Mouse (Mus musculus) hindbrain, embryonic 12.5 days (tissue): ENCODE measurements around the gene Ptpn3. TPM values are rescaled to one million over a fixed set of nuclear protein-coding genes. Genes with fewer than 3 reads are reported as not detected.
A peak's percentile ranks its signal among the peaks of the same experiment; 100 is the strongest.
"Not testable (repeated sequence)": the region's sequence is repeated elsewhere in the genome, so short reads cannot be mapped to it uniquely, and the experiment has no call there.

Source experiments
- ATAC-seq: fragments of 200-750 bp; cut with Nextera tagmentation; 2 replicates; pipeline ENCODE4 v1.8.0; 2017; ENCODE audit warnings: moderate TSS enrichment; ENCODE audit not compliant: low FRiP score
- H3K27ac ChIP-seq: fragments of 300-500 bp; sonication (generic); 2 replicates; pipeline ENCODE4 v1.5.1; 2016; ENCODE audit warnings: mild to moderate bottlenecking
- H3K27me3 ChIP-seq: fragments of 300-500 bp; sonication (generic); 2 replicates; pipeline ENCODE4 v1.6.1; 2016; ENCODE audit warnings: mild to moderate bottlenecking
- H3K36me3 ChIP-seq: fragments of 300-500 bp; sonication (generic); 2 replicates; pipeline ENCODE4 v1.6.1; 2016; ENCODE audit warnings: mild to moderate bottlenecking
- H3K4me1 ChIP-seq: fragments of 300-500 bp; sonication (generic); 2 replicates; pipeline ENCODE4 v1.6.1; 2016
- H3K4me2 ChIP-seq: fragments of 300-500 bp; sonication (generic); replicated peaks from 2 replicates; pipeline ENCODE4 v1.6.1; 2016; ENCODE audit warnings: mild to moderate bottlenecking
- H3K4me3 ChIP-seq: fragments of 300-500 bp; sonication (generic); 2 replicates; pipeline ENCODE4 v1.5.1; 2016; ENCODE audit warnings: mild to moderate bottlenecking
- H3K9ac ChIP-seq: fragments of 300-500 bp; sonication (generic); 2 replicates; pipeline ENCODE4 v1.6.1; 2016; ENCODE audit warnings: mild to moderate bottlenecking, moderate library complexity
- H3K9me3 ChIP-seq: fragments of 300-500 bp; sonication (generic); replicated peaks from 2 replicates; pipeline ENCODE4 v1.6.1; 2016; ENCODE audit warnings: mild to moderate bottlenecking
- WGBS: fragments of 180-500 bp; shearing (Covaris S2); methylation state at CpG from one replicate; pipeline ENCODE4 v1.1.7; 2016; 5-methylcytosine and 5-hydroxymethylcytosine counted together
- polyA plus RNA-seq: library from polyadenylated mRNA; unstranded; fragments of >200 nt; fragmentation: Nextera tagmentation; extraction: Ambion mirVana; gene quantifications from 2 replicates; pipeline ENCODE4 v1.2.1, GENCODE M21; 2016

The Ptpn3 gene
- polyA plus RNA-seq, 1 experiment from 2014 or later, result 2.2 TPM

GRCm38 (mm10) chr4:57273532-57274502 lies 27.8 kb downstream of the Ptpn3 start:
- Histone ChIP-seq H3K27ac (no peak overlapping the region), H3K9me3 (no peaks in the 10 kb centered on the region), H3K9ac (no peak overlapping the region), H3K4me1 (peaks cover 18% of the 10 kb centered on the region; the same call in 1 of the 2 replicates), H3K4me3 (no peak overlapping the region), H3K36me3 (no peaks in the 10 kb centered on the region), H3K27me3 (no peaks in the 10 kb centered on the region), H3K4me2 (no peak overlapping the region)
- WGBS, result 46% methylated on average over 15 of the region's 15 CpGs
- ATAC-seq, result no peak

GRCm38 (mm10) chr4:57270991-57271390 lies 30.6 kb downstream of the Ptpn3 start:
- 83% methylated on average over 8 of the region's 8 CpGs for WGBS
- ATAC-seq, result no peak

GRCm38 (mm10) chr4:57270489-57270888 lies 31.1 kb downstream of the Ptpn3 start:
- not testable (repeated sequence) for H3K4me2 ChIP-seq, H3K27ac ChIP-seq, H3K9me3 ChIP-seq, ATAC-seq, H3K36me3 ChIP-seq, H3K9ac ChIP-seq, H3K4me3 ChIP-seq, H3K27me3 ChIP-seq
- H3K4me1 ChIP-seq, result peaks cover 18% of the 10 kb centered on the region; the same call in 1 of the 2 replicates
- 92% methylated on average over 5 of the region's 5 CpGs for WGBS

More at GRCm38 (mm10) chr4:57270991-57271390, 30.6 kb downstream of the Ptpn3 start:
- peaks cover 18% of the 10 kb centered on the region; the same call in 1 of the 2 replicates for H3K4me1 ChIP-seq
- no peak overlapping the region for H3K4me2 ChIP-seq
- H3K27ac ChIP-seq, result no peak overlapping the region
- no peak overlapping the region for H3K9ac ChIP-seq
- no peak overlapping the region for H3K4me3 ChIP-seq
- H3K27me3 ChIP-seq, result no peaks in the 10 kb centered on the region
- H3K9me3 ChIP-seq, result no peaks in the 10 kb centered on the region
- H3K36me3 ChIP-seq, result no peaks in the 10 kb centered on the region

- H3K4me2 ChIP-seq, result no peak overlapping the region
- H3K36me3 ChIP-seq, result no peaks in the 10 kb centered on the region
- 89% methylated on average over 10 of the region's 10 CpGs for WGBS
- H3K9me3 ChIP-seq, result no peaks in the 10 kb centered on the region
- H3K4me1 ChIP-seq, result peaks cover 15% of the 10 kb centered on the region; the same call in 1 of the 2 replicates
- H3K9ac ChIP-seq, result no peak overlapping the region
- no peak for ATAC-seq
- no peak overlapping the region for H3K4me3 ChIP-seq
- H3K27me3 ChIP-seq, result no peaks in the 10 kb centered on the region
- H3K27ac ChIP-seq, result no peak overlapping the region
Measured at GRCm38 (mm10) chr4:57269344-57269743, 32.3 kb downstream of the Ptpn3 start.

- Histone ChIP-seq H3K4me2 (no peak overlapping the region), H3K9ac (no peak overlapping the region), H3K4me3 (no peak overlapping the region), H3K27ac (no peak overlapping the region), H3K36me3 (no peaks in the 10 kb centered on the region), H3K4me1 (0 out of 2 replicates have a peak, but pooled peaks cover 8% of the 10 kb centered on the region), H3K27me3 (no peaks in the 10 kb centered on the region), H3K9me3 (no peaks in the 10 kb centered on the region)
- 84% methylated on average over 8 of the region's 8 CpGs for WGBS
- ATAC-seq, result no peak
Measured at GRCm38 (mm10) chr4:57268330-57268729, 33.3 kb downstream of the Ptpn3 start.

GRCm38 (mm10) chr4:57266389-57266788 lies 35.2 kb downstream of the Ptpn3 start:
- Histone ChIP-seq H3K4me1 (peaks cover 7% of the 10 kb centered on the region), H3K9ac (no peak overlapping the region), H3K9me3 (no peaks in the 10 kb centered on the region), H3K36me3 (no peaks in the 10 kb centered on the region), H3K4me3 (no peak overlapping the region), H3K27ac (no peak overlapping the region), H3K4me2 (no peak overlapping the region), H3K27me3 (no peaks in the 10 kb centered on the region)
- 85% methylated on average over 9 of the region's 9 CpGs for whole genome bisulfite sequencing
- no peak for ATAC-seq

- 75% methylated on average over 7 of the region's 7 CpGs for WGBS
Measured at GRCm38 (mm10) chr4:57263695-57264094, 37.9 kb downstream of the Ptpn3 start.

GRCm38 (mm10) chr4:57263061-57263685 lies 38.5 kb downstream of the Ptpn3 start:
- Histone ChIP-seq H3K36me3 (no peaks in the 10 kb centered on the region), H3K9me3 (no peaks in the 10 kb centered on the region), H3K4me3 (no peak overlapping the region), H3K27ac (no peak overlapping the region), H3K4me1 (peaks cover 15% of the 10 kb centered on the region), H3K4me2 (no peak overlapping the region), H3K9ac (no peak overlapping the region), H3K27me3 (no peaks in the 10 kb centered on the region)
- 69% methylated on average over 8 of the region's 8 CpGs for WGBS
- no peak for ATAC-seq

More at GRCm38 (mm10) chr4:57263695-57264094, 37.9 kb downstream of the Ptpn3 start:
- no peaks in the 10 kb centered on the region for H3K9me3 ChIP-seq
- H3K36me3 ChIP-seq, result no peaks in the 10 kb centered on the region
- H3K4me3 ChIP-seq, result no peak overlapping the region
- peaks cover 10% of the 10 kb centered on the region for H3K4me1 ChIP-seq
- no peak overlapping the region for H3K9ac ChIP-seq
- H3K27ac ChIP-seq, result no peak overlapping the region
- no peaks in the 10 kb centered on the region for H3K27me3 ChIP-seq
- H3K4me2 ChIP-seq, result no peak overlapping the region
- ATAC-seq, result no peak

GRCm38 (mm10) chr4:57262451-57262850 lies 39.2 kb downstream of the Ptpn3 start:
- no peak overlapping the region for H3K27ac ChIP-seq
- H3K27me3 ChIP-seq, result no peaks in the 10 kb centered on the region
- H3K4me2 ChIP-seq, result no peak overlapping the region
- no peak overlapping the region for H3K9ac ChIP-seq
- ATAC-seq, result no peak
- no peak overlapping the region for H3K4me3 ChIP-seq
- no peaks in the 10 kb centered on the region for H3K9me3 ChIP-seq
- peaks cover 19% of the 10 kb centered on the region for H3K4me1 ChIP-seq
- no peaks in the 10 kb centered on the region for H3K36me3 ChIP-seq
- 74% methylated on average over 8 of the region's 8 CpGs for WGBS

GRCm38 (mm10) chr4:57261813-57262212 lies 39.8 kb downstream of the Ptpn3 start:
- 62% methylated on average over 9 of the region's 9 CpGs for WGBS
- Histone ChIP-seq H3K9me3 (no peaks in the 10 kb centered on the region), H3K9ac (no peak overlapping the region), H3K36me3 (no peaks in the 10 kb centered on the region), H3K4me2 (no peak overlapping the region), H3K4me1 (peaks cover 19% of the 10 kb centered on the region), H3K27me3 (no peaks in the 10 kb centered on the region), H3K4me3 (no peak overlapping the region), H3K27ac (0 out of 2 replicates have a peak overlapping the region, but pooled peaks have one; percentile 12)
- no peak for ATAC-seq

GRCm38 (mm10) chr4:57258159-57259035 lies 43.2 kb downstream of the Ptpn3 start:
- H3K9me3 ChIP-seq, result no peaks in the 10 kb centered on the region
- no peaks in the 10 kb centered on the region for H3K27me3 ChIP-seq
- ATAC-seq, result no peak
- no peak overlapping the region for H3K4me2 ChIP-seq
- peaks cover 19% of the 10 kb centered on the region for H3K4me1 ChIP-seq
- H3K36me3 ChIP-seq, result no peaks in the 10 kb centered on the region
- 24% methylated on average over 14 of the region's 14 CpGs for WGBS
- 0 out of 2 replicates have a peak overlapping the region, but pooled peaks have one; percentile 48 for H3K27ac ChIP-seq
- no peak overlapping the region for H3K9ac ChIP-seq
- no peak overlapping the region for H3K4me3 ChIP-seq
